Mouse (Mus musculus): ENCODE data around the gene Tef. TPM values are rescaled to one million over a fixed set of nuclear protein-coding genes. Genes with fewer than 3 reads are reported as not detected.

The Tef gene
- polyA plus RNA-seq, 2 experiments, result 25.5 to 45.7 TPM

DNA sequence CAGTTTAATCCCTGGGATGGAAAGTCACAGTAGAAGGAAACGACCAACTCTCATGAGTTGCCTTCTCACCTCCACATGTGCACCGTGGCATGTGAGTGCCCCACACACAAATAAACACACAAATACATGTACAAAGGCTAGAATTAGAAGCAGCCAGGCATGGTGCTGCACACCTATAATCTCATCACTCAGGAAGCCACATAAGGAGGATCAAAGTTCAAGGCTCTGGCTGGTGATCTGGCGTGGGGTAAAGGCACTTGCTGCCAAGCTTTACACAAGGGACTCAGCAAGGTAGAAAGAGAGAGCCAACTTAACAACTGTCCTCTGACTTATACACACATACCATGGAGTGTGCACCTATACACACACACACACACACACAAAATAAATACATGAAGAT, 1.8 kb upstream of the Tef start:
- 72% methylated on average over 3 of the region's 3 CpGs for WGBS
- no peak overlapping the region for H3K27ac ChIP-seq (replicated peaks; ENCODE audit: low read depth, low read length)
- no peak for TF ChIP-seq POLR2A (IDR thresholded peaks at IDR 0.05; ENCODE audit: borderline replicate concordance, extremely low read depth, insufficient read depth, insufficient read length)
- H3K27me3 ChIP-seq (ENCODE audit: control insufficient read depth, insufficient read depth, low read length), result no peaks in the 10 kb centered on the region
- no peak for DNase-seq (ENCODE audit: low spot score)
- H3K36me3 ChIP-seq (ENCODE audit: control insufficient read depth, insufficient read depth, low read length), result peaks cover 20% of the 10 kb centered on the region
- H3K4me3 ChIP-seq (replicated peaks; ENCODE audit: low read length), result no peak overlapping the region
- H3K4me2 ChIP-seq (replicated peaks; ENCODE audit: low read depth, low read length, severe bottlenecking), result no peak overlapping the region
- H3K9me3 ChIP-seq (ENCODE audit: control insufficient read depth, low read length), result no peaks in the 10 kb centered on the region
- peaks cover 29% of the 10 kb centered on the region for H3K4me1 ChIP-seq (ENCODE audit: control insufficient read depth, insufficient read depth, low read length)
- ATAC-seq (ENCODE audit: low FRiP score, low read depth), result no peak
- no peak overlapping the region for H3K9ac ChIP-seq (ENCODE audit: low read depth, low read length, severe bottlenecking)

DNA sequence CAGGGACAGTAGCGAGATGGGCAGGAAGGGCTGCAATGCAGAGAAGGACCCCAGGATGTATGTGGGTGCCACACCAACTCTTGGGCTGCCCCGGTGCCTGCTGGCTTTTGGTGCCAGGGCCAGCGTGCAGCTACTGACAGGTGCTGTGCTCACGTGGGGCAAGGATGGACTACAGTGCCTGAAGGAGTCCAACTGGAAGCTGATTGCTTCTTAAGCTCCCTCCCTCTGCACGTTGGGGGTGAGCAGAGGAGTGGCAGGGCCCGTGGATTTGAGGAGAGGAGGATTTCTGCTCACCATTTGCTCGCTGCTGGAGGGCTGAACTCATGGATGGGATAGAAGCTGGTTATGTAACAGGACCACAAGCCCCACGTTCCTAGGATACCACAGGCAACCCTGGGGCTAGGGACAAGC, 725 bp downstream of the Tef start:
- 8% methylated on average over 7 of the region's 8 CpGs for WGBS
- ATAC-seq (ENCODE audit: low FRiP score, low read depth), result peak; percentile 17
- Histone ChIP-seq H3K4me2 (replicated peaks; ENCODE audit: low read depth, low read length, severe bottlenecking) (peak overlapping the region; percentile 76), H3K4me1 (ENCODE audit: control insufficient read depth, insufficient read depth, low read length) (peaks cover 36% of the 10 kb centered on the region), H3K9me3 (ENCODE audit: control insufficient read depth, low read length) (no peaks in the 10 kb centered on the region), H3K9ac (ENCODE audit: low read depth, low read length, severe bottlenecking) (peak overlapping the region; percentile 31; the same call in 1 of the 2 replicates), H3K27ac (replicated peaks; ENCODE audit: low read depth, low read length) (peak overlapping the region; percentile 75), H3K36me3 (ENCODE audit: control insufficient read depth, insufficient read depth, low read length) (0 out of 2 replicates have a peak, but pooled peaks cover 4% of the 10 kb centered on the region), H3K27me3 (ENCODE audit: control insufficient read depth, insufficient read depth, low read length) (no peaks in the 10 kb centered on the region), H3K4me3 (replicated peaks; ENCODE audit: low read length) (peak overlapping the region; percentile 41)
- DNase-seq (ENCODE audit: low spot score), result no peak
- TF ChIP-seq POLR2A (IDR thresholded peaks at IDR 0.05; ENCODE audit: borderline replicate concordance, extremely low read depth, insufficient read depth, insufficient read length), result no peak

DNA sequence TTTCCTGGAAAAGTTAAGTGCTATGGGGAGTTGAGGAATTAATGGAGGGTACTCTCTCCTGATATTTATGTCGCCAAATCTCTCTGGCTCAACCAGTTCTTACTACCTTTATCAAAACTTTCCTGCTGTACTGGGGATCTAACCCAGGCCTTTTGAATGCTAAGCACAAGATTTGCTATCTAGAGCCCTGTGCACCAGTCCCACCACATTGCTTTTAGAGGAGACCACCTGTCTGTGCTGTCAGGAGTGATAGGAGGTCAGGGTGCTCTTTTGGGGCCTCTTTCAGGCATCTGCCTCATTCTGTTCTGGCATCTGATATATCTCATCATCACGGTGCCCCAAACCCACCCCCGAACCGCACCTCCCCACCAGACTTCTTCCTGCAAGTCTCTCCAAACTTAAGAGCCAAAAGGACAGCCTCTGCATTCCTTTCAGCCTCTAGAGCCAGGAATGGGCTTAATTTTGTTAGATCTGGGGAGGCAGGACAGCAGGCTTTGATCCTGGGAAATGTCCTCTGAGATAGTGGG, 1.3 kb downstream of the Tef start:
- 55% methylated on average over 4 of the region's 4 CpGs for whole genome bisulfite sequencing
- DNase-seq (ENCODE audit: low spot score) (no peak), ATAC-seq (ENCODE audit: low FRiP score, low read depth) (no peak)
- Histone ChIP-seq H3K4me3 (replicated peaks; ENCODE audit: low read length) (peak overlapping the region; percentile 41), H3K9me3 (ENCODE audit: control insufficient read depth, low read length) (no peaks in the 10 kb centered on the region), H3K4me2 (replicated peaks; ENCODE audit: low read depth, low read length, severe bottlenecking) (peak overlapping the region; percentile 76), H3K4me1 (ENCODE audit: control insufficient read depth, insufficient read depth, low read length) (peaks cover 36% of the 10 kb centered on the region), H3K27me3 (ENCODE audit: control insufficient read depth, insufficient read depth, low read length) (no peaks in the 10 kb centered on the region), H3K36me3 (ENCODE audit: control insufficient read depth, insufficient read depth, low read length) (no peaks in the 10 kb centered on the region), H3K27ac (replicated peaks; ENCODE audit: low read depth, low read length) (peak overlapping the region; percentile 75; the same call in 1 of the 2 replicates), H3K9ac (ENCODE audit: low read depth, low read length, severe bottlenecking) (peak overlapping the region; percentile 28; the same call in 1 of the 2 replicates)
- TF ChIP-seq POLR2A (IDR thresholded peaks at IDR 0.05; ENCODE audit: borderline replicate concordance, extremely low read depth, insufficient read depth, insufficient read length), result no peak

DNA sequence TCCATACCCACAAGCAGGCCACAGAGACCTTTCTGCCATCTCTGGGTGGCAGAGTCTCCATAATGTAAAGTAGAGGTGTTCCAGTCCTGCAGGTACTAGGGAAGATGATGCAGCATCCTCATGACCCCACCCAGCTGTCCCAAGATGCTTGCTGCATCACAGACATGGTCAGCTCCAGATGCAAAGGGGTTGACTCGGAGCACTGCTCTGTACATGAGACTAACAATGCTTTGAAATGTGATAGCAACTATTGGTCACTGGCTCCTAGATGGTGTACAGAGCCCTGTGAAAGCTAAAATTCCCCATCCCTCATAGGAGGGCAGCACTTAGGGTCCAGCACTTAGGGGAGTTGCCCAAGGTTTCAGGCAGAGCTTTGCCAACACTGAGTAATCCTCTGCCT, 2.0 kb downstream of the Tef start:
- peak overlapping the region; percentile 38; the same call in 1 of the 2 replicates for H3K27ac ChIP-seq (replicated peaks; ENCODE audit: low read depth, low read length)
- peaks cover 38% of the 10 kb centered on the region for H3K4me1 ChIP-seq (ENCODE audit: control insufficient read depth, insufficient read depth, low read length)
- no peaks in the 10 kb centered on the region for H3K27me3 ChIP-seq (ENCODE audit: control insufficient read depth, insufficient read depth, low read length)
- WGBS, result 42% methylated on average over 1 of the region's 1 CpGs
- peak overlapping the region; percentile 76; the same call in 1 of the 2 replicates for H3K4me2 ChIP-seq (replicated peaks; ENCODE audit: low read depth, low read length, severe bottlenecking)
- no peaks in the 10 kb centered on the region for H3K36me3 ChIP-seq (ENCODE audit: control insufficient read depth, insufficient read depth, low read length)
- ATAC-seq (ENCODE audit: low FRiP score, low read depth) (no peak), DNase-seq (ENCODE audit: low spot score) (no peak)
- H3K4me3 ChIP-seq (replicated peaks; ENCODE audit: low read length), result no peak overlapping the region
- H3K9me3 ChIP-seq (ENCODE audit: control insufficient read depth, low read length), result no peaks in the 10 kb centered on the region
- TF ChIP-seq POLR2A (IDR thresholded peaks at IDR 0.05; ENCODE audit: borderline replicate concordance, extremely low read depth, insufficient read depth, insufficient read length), result no peak
- H3K9ac ChIP-seq (ENCODE audit: low read depth, low read length, severe bottlenecking), result no peak overlapping the region

DNA sequence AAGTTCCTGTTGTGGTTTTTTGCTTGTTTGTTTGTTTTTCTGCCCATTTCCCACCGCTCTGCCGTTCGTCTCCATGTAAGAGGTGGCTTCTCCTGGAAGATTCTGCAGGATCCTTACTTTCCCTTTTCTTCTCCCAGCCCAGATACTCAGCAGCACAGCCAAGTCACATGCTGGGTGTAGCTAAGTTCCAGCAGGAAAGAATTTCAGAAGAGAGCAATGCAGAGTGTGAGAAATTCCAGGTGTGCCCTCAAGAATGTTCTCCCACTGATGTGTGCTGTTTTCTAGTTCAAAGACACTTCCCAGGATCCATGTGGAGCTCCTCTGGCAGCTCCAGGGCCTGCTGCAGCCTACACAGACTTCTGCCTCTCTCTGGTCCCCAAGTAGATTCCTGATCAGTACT, 2.7 kb downstream of the Tef start:
- DNase-seq (ENCODE audit: low spot score) (no peak), ATAC-seq (ENCODE audit: low FRiP score, low read depth) (no peak)
- Histone ChIP-seq H3K4me2 (replicated peaks; ENCODE audit: low read depth, low read length, severe bottlenecking) (no peak overlapping the region), H3K9me3 (ENCODE audit: control insufficient read depth, low read length) (no peaks in the 10 kb centered on the region), H3K4me1 (ENCODE audit: control insufficient read depth, insufficient read depth, low read length) (peaks cover 45% of the 10 kb centered on the region), H3K27ac (replicated peaks; ENCODE audit: low read depth, low read length) (peak overlapping the region; percentile 38; the same call in 1 of the 2 replicates), H3K9ac (ENCODE audit: low read depth, low read length, severe bottlenecking) (no peak overlapping the region), H3K36me3 (ENCODE audit: control insufficient read depth, insufficient read depth, low read length) (no peaks in the 10 kb centered on the region), H3K4me3 (replicated peaks; ENCODE audit: low read length) (no peak overlapping the region), H3K27me3 (ENCODE audit: control insufficient read depth, insufficient read depth, low read length) (no peaks in the 10 kb centered on the region)
- WGBS, result 76% methylated on average over 3 of the region's 3 CpGs
- no peak for TF ChIP-seq POLR2A (IDR thresholded peaks at IDR 0.05; ENCODE audit: borderline replicate concordance, extremely low read depth, insufficient read depth, insufficient read length)

Measured in limb, embryonic 14.5 days (tissue).